Mouse (Mus musculus): ENCODE measurements around the gene Mical1. TPM values are rescaled to one million over a fixed set of nuclear protein-coding genes. Genes with fewer than 3 reads are reported as not detected.
"Not testable (repeated sequence)": the region's sequence is repeated elsewhere in the genome, so short reads cannot be mapped to it uniquely, and the experiment has no call there.

Mical1 gene
- polyA plus RNA-seq, 1 experiment from 2014 or later = 47.5 TPM

DNA sequence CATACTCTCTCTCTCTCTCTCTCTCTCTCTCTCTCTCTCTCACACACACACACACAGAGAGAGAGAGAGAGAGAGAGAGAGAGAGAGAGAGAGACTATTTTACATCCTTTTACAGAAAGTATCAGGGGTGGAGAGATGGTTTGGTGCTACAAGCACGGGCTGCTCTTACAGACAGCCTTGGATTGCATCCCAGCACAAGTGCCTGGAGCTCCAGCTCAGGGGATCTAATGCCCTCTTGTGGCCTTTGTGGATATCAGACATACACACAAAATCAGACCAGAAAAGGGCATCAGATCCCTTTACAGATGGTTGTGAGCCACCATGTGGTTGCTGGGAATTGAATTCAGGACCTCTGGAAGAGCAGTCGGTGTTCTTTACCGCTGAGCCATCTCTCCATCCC lies 29.3 kb downstream of the Mical1 start:
- not testable (repeated sequence) for H3K4me3 ChIP-seq; H3K9me3 ChIP-seq; H3K36me3 ChIP-seq; H3K4me2 ChIP-seq (replicated peaks); H3K27ac ChIP-seq; H3K4me1 ChIP-seq; H3K27me3 ChIP-seq (replicated peaks); H3K9ac ChIP-seq
- 7% methylated on average over 3 of the region's 3 CpGs for WGBS
- peak; percentile 65; the same call in 1 of the 2 replicates for ATAC-seq (ENCODE audit: low FRiP score, low read depth)

DNA sequence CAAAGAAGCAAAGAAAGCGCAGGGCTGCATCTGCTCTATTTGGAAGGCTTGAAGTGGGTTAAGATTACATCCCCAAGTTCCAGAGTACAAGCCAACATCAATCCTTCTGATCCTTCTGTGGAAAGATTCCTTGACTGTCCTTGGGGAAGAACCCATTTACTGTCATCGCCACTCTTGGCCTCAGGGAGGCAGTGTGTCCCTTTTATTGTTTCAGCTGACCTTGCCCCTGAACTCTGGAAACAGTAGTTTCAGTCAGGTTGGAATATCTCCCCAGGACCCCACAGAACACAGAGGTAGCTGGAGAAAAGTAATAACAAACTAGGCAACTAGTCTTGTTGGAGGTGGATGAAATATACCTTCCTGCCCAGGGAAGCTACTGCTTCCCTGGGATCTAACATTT lies 33.0 kb downstream of the Mical1 start:
- H3K9ac ChIP-seq = no peak overlapping the region
- no peak overlapping the region for H3K4me2 ChIP-seq (replicated peaks)
- no peak overlapping the region for H3K27ac ChIP-seq
- H3K4me3 ChIP-seq = no peak overlapping the region
- no peaks in the 10 kb centered on the region for H3K4me1 ChIP-seq
- no peaks in the 10 kb centered on the region for H3K9me3 ChIP-seq
- H3K27me3 ChIP-seq (replicated peaks) = no peaks in the 10 kb centered on the region
- no peaks in the 10 kb centered on the region for H3K36me3 ChIP-seq
- ATAC-seq (ENCODE audit: low FRiP score, low read depth) = no peak
- WGBS = 36% methylated on average over 2 of the region's 2 CpGs

DNA sequence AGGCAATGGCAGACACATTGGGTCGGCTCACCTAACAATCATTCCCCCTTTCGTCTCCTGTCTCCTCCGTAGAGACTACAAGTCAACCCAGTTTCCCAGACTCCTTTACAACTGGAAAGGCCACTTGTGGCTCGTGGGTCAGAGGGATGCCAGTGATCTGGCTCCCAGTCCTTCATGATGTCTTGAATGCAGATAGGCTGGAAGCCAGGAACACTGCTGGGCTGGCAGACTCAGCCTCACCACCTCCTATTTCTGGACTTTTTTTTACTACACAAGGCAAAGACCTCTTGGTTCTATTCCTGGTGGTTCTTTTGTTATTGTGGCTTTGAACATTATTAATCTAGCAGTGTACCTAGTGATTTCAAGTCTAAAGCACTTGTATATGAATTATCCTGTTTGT lies 38.2 kb downstream of the Mical1 start:
- WGBS = 73% methylated on average over 4 of the region's 4 CpGs
- Histone ChIP-seq H3K4me3 (no peak overlapping the region), H3K9ac (no peak overlapping the region), H3K9me3 (no peaks in the 10 kb centered on the region), H3K36me3 (no peaks in the 10 kb centered on the region), H3K27ac (no peak overlapping the region), H3K4me2 (replicated peaks) (no peak overlapping the region), H3K27me3 (replicated peaks) (no peaks in the 10 kb centered on the region), H3K4me1 (no peaks in the 10 kb centered on the region)
- ATAC-seq (ENCODE audit: low FRiP score, low read depth) = no peak

DNA sequence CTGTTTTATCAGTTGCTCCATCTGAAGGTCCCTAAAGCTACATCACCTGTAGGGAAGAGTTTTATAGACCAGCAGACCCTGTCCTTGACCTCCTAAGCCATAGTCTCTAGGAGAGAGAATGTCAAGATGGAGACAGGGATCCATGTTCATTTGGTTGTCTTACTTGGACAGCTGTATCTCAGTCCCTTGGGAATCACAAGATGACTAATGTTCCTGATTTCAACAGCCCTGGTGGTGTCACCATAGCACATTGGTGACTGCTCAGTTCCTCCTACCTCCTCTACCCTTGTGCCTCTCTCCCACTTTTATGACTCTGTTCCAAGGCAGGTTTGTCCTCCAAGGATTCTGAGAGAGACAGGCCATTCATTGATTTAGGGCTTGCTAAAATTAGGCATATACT lies 38.8 kb downstream of the Mical1 start:
- no peak for ATAC-seq (ENCODE audit: low FRiP score, low read depth)
- no peaks in the 10 kb centered on the region for H3K27me3 ChIP-seq (replicated peaks)
- H3K27ac ChIP-seq = no peak overlapping the region
- no peaks in the 10 kb centered on the region for H3K4me1 ChIP-seq
- no peaks in the 10 kb centered on the region for H3K9me3 ChIP-seq
- H3K36me3 ChIP-seq = no peaks in the 10 kb centered on the region
- no peak overlapping the region for H3K4me3 ChIP-seq
- no peak overlapping the region for H3K4me2 ChIP-seq (replicated peaks)
- H3K9ac ChIP-seq = no peak overlapping the region

DNA sequence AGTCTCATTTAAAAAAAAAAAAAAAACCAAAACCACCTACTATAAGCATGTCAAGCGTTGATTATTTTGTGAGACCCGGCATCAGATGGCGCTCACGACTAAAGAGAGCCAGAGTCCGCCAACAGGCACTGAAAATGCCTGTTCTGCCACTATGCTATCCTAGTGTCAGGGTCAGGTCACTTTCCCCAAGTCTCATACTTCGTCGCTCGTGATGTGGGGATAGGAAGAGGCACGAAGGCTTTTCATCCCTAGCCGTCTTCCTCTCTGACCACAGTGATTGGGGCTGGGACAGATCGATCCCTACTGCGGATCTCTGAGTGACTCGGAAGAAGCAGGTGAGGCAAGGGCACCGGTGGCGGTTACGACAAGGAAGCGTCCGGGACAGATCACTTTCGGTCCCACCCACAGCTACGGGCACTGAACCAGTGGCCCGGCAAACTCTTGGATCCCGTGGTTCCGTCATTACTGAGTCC lies 42.4 kb downstream of the Mical1 start:
- Histone ChIP-seq H3K27me3 (replicated peaks) (no peaks in the 10 kb centered on the region), H3K4me1 (peaks cover 11% of the 10 kb centered on the region), H3K4me2 (replicated peaks) (peak overlapping the region; percentile 81), H3K4me3 (peak overlapping the region; percentile 92), H3K9ac (peak overlapping the region; percentile 90), H3K27ac (peak overlapping the region; percentile 92), H3K36me3 (no peaks in the 10 kb centered on the region), H3K9me3 (no peaks in the 10 kb centered on the region)
- peak; percentile 52 for ATAC-seq (ENCODE audit: low FRiP score, low read depth)
- WGBS = under 1% methylated on average over 23 of the region's 23 CpGs

DNA sequence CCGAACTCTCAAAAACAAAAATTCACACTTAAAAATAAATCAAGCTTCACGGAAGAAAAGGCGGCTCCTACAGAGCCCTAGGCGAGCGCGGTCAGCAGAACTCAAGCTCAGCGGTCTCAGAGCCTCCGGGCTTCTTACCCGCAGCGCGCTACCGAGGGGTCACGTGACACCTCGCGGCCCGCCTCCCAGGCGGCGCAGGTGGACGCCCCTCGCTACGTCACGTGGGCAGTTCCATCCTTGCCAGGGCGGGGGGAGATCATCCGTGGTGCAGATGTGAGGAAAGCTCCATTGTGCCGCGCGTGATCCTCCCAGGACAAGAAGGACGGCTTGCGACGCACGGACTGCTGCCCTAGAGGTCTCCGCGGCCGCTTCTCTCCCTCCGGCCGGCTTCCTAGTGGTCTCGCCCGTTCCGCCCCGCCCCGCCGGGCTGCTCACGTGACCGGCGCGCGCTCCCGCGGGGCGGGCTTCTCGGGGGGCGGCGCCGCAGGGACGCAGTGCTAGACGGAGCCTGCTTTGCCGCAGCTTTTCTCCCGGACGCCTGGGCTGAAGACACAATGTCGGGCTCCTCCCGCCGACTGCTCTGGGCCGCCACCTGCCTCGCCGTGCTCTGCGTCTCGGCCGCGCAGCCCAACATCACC lies 43.0 kb downstream of the Mical1 start, which contains the start of gene Cd164:
Cd164 (plus strand) TSS at position 434 of the 638 bp plus-strand sequence.
- H3K27me3 ChIP-seq (replicated peaks) = no peaks in the 10 kb centered on the region

DNA sequence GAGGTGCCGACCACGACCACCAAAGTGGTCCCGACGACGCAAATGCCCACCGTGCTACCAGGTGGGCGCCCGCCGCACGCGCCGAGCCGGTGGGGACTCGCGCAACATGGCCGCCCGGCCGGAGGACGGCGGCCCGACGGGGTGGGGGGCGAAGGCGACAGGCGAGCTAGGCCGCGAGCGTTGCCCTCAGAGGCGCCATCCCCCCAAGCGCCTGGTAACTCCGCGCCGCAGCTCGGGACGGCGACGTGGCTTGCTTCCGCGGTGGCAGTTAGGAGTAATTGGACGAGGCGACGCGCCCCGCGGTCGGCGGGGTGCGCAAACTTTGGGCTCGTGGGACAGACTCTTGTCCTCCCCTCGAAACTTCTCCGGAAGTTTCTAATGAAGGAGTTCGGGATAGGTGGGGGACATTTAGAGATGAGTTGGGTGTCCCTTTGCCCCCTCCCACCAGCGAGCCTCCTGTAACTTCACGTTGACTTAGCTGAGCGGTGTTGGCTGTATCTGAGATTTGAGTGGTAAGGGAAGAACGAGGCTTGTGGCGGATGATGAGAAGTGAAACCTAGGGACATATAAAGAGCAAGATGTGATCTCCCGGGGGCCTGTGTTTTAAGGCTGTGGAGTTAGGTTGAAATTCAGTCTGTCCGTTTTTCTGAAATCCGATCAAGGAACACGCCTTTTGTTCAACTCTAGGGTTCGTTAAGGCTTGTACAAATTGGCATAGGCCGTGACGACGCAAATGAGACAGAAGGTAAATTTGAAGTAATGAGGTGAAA lies 43.7 kb downstream of the Mical1 start:
- Histone ChIP-seq H3K4me2 (replicated peaks) (peak overlapping the region; percentile 81), H3K9ac (peak overlapping the region; percentile 90), H3K4me1 (peaks cover 11% of the 10 kb centered on the region), H3K27ac (peak overlapping the region; percentile 92), H3K36me3 (peaks cover 5% of the 10 kb centered on the region; the same call in 1 of the 2 replicates), H3K4me3 (peak overlapping the region; percentile 92), H3K9me3 (no peaks in the 10 kb centered on the region), H3K27me3 (replicated peaks) (no peaks in the 10 kb centered on the region)
- whole genome bisulfite sequencing = under 1% methylated on average over 65 of the region's 65 CpGs
- peak; percentile 73 for ATAC-seq (ENCODE audit: low FRiP score, low read depth)

More for the DNA sequence above, 43.0 kb downstream of the Mical1 start, which contains the start of gene Cd164:
- H3K36me3 ChIP-seq = no peaks in the 10 kb centered on the region
- WGBS = 0% methylated on average over 69 of the region's 69 CpGs
- peak within 1 kb of the TSS; percentile 90 for H3K9ac ChIP-seq
- no peaks in the 10 kb centered on the region for H3K9me3 ChIP-seq
- H3K4me3 ChIP-seq = peak within 1 kb of the TSS; percentile 92
- peaks cover 11% of the 10 kb centered on the region for H3K4me1 ChIP-seq
- H3K27ac ChIP-seq = peak within 1 kb of the TSS; percentile 92
- H3K4me2 ChIP-seq (replicated peaks) = peak within 1 kb of the TSS; percentile 81
- ATAC-seq (ENCODE audit: low FRiP score, low read depth) = peak; percentile 95

DNA sequence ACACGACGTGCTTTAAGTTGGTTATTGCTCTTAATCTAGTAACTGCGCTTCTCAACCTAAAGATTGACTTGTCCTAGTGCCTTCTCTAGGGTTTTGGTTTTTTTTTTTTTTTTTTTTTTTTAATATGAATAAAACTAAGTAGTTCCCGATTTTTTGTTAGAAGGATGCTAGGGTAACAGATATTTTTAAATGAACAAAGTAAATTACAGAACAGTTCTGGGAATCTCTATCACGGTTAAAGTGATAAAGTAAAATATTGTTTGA lies 44.2 kb downstream of the Mical1 start:
- no peaks in the 10 kb centered on the region for H3K27me3 ChIP-seq (replicated peaks)
- H3K36me3 ChIP-seq = peaks cover 6% of the 10 kb centered on the region; the same call in 1 of the 2 replicates
- 6% methylated on average over 5 of the region's 5 CpGs for WGBS
- H3K9ac ChIP-seq = peak overlapping the region; percentile 90
- H3K4me1 ChIP-seq = peaks cover 11% of the 10 kb centered on the region
- peak overlapping the region; percentile 92 for H3K4me3 ChIP-seq
- peak overlapping the region; percentile 81 for H3K4me2 ChIP-seq (replicated peaks)
- no peak overlapping the region for H3K27ac ChIP-seq
- no peak for ATAC-seq (ENCODE audit: low FRiP score, low read depth)
- no peaks in the 10 kb centered on the region for H3K9me3 ChIP-seq

DNA sequence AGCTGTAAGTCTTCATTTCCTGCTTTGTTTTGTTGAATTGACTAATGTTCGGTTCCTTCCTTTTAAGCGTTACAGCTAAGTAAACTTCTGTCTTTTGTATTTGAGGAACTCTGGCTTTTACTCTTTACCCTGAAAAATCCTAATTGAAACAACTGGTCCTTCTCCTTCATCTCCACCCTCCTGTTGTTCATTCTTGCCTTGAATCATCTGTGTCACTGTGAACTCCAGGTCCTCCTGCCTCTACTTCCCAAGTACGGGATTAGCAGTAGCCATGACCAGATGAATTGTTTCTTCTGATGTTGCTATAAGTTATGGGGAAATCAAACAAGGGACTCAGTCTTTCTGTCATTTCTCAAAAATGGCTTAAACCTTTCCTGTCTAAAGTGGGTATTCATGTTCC lies 47.3 kb downstream of the Mical1 start:
- H3K4me2 ChIP-seq (replicated peaks) = no peak overlapping the region
- H3K27me3 ChIP-seq (replicated peaks) = no peaks in the 10 kb centered on the region
- H3K9ac ChIP-seq = no peak overlapping the region
- WGBS = 84% methylated on average over 3 of the region's 3 CpGs
- no peak overlapping the region for H3K4me3 ChIP-seq
- H3K4me1 ChIP-seq = peaks cover 11% of the 10 kb centered on the region
- H3K27ac ChIP-seq = no peak overlapping the region
- H3K9me3 ChIP-seq = no peaks in the 10 kb centered on the region
- peaks cover 6% of the 10 kb centered on the region; the same call in 1 of the 2 replicates for H3K36me3 ChIP-seq
- ATAC-seq (ENCODE audit: low FRiP score, low read depth) = no peak

DNA sequence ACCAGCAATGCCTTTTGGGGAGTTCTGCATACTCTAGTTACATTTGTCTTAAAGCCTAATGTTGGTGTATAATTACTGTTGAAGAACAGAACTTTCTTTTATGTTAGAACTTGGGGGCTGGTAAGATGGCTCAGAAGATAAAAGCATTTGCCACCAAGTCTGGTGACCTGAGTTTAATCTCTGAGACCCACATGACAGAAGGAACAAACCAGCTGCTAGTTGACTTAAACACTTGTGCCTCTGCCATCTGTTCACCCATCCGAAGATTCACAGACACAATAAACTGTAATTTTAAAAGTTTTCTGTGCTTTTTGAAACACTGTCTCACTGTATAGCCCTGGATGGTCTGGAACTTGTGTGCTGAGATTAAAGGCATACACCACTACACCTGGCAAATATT lies 49.6 kb downstream of the Mical1 start:
- Histone ChIP-seq H3K4me2 (replicated peaks) (no peak overlapping the region), H3K27ac (no peak overlapping the region), H3K27me3 (replicated peaks) (no peaks in the 10 kb centered on the region), H3K36me3 (peaks cover 23% of the 10 kb centered on the region), H3K4me3 (no peak overlapping the region), H3K4me1 (peaks cover 9% of the 10 kb centered on the region), H3K9me3 (no peaks in the 10 kb centered on the region), H3K9ac (no peak overlapping the region)
- no peak for ATAC-seq (ENCODE audit: low FRiP score, low read depth)
- 85% methylated on average over 1 of the region's 1 CpGs for WGBS

DNA sequence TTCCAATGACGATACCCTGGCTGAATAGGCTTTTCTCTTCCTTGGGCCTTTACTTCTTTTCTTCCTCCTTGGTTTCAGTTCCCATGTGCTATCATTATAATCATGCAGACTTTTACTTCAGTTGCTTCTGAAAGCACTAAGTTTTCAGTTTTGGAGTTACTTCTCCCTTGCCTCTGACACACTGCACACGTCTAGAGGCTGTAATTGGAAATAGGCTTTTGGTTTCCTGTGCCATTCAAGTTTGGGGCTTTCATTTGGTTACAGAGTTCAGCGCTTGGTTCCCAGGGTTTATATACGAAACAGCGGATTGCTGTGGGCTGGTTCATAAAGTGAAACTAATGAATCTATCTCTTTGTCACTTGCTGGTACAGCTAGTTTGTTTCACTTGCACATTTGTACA lies 53.9 kb downstream of the Mical1 start:
- WGBS = 91% methylated on average over 5 of the region's 5 CpGs
- no peaks in the 10 kb centered on the region for H3K9me3 ChIP-seq
- no peaks in the 10 kb centered on the region for H3K4me1 ChIP-seq
- H3K27me3 ChIP-seq (replicated peaks) = no peaks in the 10 kb centered on the region
- no peak overlapping the region for H3K4me2 ChIP-seq (replicated peaks)
- no peak overlapping the region for H3K9ac ChIP-seq
- H3K4me3 ChIP-seq = no peak overlapping the region
- ATAC-seq (ENCODE audit: low FRiP score, low read depth) = no peak
- H3K27ac ChIP-seq = no peak overlapping the region
- peaks cover 50% of the 10 kb centered on the region for H3K36me3 ChIP-seq

DNA sequence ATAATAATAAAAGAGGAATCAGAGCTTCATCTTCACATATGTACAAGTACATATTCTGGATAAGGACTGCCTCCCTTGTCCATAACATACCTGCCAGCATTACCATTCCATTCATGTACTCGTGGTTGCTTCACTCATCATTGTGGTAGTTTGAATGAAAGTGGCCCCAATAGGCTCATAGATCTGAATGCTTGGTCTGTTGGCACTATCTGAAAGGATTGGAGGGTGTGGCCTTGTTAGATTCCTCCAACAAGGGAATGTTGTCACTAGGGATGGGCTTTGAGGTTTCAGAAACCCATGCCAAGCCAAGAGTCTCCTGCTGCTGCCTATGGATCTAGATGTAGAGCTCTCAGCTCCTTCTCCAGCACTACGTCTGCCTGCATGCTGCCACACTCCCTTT lies 59.9 kb downstream of the Mical1 start:
- H3K27ac ChIP-seq = no peak overlapping the region
- H3K36me3 ChIP-seq = peaks cover 52% of the 10 kb centered on the region
- 90% methylated on average over 2 of the region's 2 CpGs for WGBS
- no peaks in the 10 kb centered on the region for H3K9me3 ChIP-seq
- no peaks in the 10 kb centered on the region for H3K27me3 ChIP-seq (replicated peaks)
- H3K4me2 ChIP-seq (replicated peaks) = no peak overlapping the region
- H3K4me1 ChIP-seq = no peaks in the 10 kb centered on the region
- no peak overlapping the region for H3K4me3 ChIP-seq
- no peak overlapping the region for H3K9ac ChIP-seq
- ATAC-seq (ENCODE audit: low FRiP score, low read depth) = no peak
